Mouse (Mus musculus): ENCODE results near the gene Abhd12.

DNA sequence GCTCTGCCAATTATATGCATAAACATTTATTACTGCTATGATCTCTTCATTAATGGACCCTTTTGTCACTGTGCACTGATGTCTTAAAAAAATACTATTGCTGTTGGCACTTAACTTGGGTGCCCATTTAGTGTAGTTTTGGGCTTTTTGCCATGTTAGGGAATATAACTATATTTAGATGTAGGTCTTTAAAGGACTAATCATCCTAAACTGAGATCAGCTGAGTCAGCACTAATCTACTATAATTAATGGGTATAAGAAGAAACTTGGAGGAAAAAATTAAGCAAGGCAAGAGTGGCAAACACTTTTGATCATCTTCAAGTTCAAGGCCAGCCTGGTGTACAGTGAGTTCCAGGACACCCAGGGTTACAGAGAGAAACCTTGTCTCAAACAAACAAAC, 18.2 kb downstream of the Abhd12 start:
- TF ChIP-seq CTCF (IDR thresholded peaks at IDR 0.05; ENCODE audit: insufficient read depth, low read length) (no peak), POLR2A (IDR thresholded peaks at IDR 0.05; ENCODE audit: borderline replicate concordance, extremely low read depth, low read depth, low read length) (no peak)

Data from lung, adult 2 months (tissue).